Mouse (Mus musculus) liver, embryonic 18 days (tissue): ENCODE data around the gene Krtap4-2. TPM values are rescaled to one million over a fixed set of nuclear protein-coding genes. Genes with fewer than 3 reads are reported as not detected.

ENCODE experiments used
- polyA plus RNA-seq: library from polyadenylated mRNA; depleted of rRNA; stranded (reverse); fragments of >200 nt; gene quantifications from 2 replicates; pipeline ENCODE4 v1.2.3, GENCODE M21; 2012; rRNA removed

The Krtap4-2 gene
- not detected in 2 replicates for polyA plus RNA-seq

DNA sequence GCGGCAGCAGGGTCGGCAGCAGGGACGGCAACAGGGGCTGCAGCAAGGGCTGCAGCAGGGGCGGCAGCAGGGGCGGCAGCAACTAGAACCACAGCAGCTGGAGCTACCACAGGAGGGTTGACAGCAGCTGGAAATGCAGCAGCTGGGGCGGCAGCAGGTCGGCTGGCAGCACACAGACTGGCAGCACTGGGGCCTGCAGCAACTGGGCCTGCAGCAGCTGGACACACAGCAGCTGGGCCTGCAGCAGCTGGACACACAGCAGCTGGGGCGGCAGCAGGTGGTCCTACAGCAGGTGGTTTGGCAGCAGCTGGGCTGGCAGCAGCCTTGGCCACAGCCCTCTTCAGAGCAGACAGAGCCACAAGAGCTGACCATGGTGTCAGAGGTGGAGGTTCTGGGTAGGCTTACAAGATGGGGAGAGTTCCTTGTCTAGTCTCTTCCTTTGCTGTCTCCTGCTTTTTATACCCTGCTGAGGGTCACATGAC, at the start of gene Krtap4-2:
Gene Krtap4-2, minus strand, starts transcription at position 432 of the 482 bp plus-strand sequence.

DNA sequence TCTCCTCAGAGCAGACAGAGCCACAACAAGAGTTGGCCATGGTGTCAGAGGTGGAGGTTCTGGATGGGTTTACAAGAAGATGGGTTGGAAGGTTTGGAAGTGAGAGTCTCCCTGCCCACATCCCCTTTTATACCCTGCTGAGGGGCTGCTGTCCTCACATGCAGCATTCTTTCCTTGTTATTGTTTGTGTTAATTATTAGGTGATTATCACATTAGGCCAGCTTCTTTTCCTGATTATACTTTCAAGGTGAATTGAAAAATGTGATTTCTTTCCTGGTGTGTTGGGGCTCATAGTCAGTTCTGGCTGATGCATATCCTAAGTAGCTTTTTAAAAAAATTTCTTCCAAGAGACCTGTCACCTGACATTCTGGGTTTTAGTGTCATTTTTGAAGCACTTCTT, 31.0 kb upstream of the Krtap4-2 start, which contains the start of gene Krtap4-6:
Gene Krtap4-6, minus strand, starts transcription at position 101 of the 400 bp plus-strand sequence.

DNA sequence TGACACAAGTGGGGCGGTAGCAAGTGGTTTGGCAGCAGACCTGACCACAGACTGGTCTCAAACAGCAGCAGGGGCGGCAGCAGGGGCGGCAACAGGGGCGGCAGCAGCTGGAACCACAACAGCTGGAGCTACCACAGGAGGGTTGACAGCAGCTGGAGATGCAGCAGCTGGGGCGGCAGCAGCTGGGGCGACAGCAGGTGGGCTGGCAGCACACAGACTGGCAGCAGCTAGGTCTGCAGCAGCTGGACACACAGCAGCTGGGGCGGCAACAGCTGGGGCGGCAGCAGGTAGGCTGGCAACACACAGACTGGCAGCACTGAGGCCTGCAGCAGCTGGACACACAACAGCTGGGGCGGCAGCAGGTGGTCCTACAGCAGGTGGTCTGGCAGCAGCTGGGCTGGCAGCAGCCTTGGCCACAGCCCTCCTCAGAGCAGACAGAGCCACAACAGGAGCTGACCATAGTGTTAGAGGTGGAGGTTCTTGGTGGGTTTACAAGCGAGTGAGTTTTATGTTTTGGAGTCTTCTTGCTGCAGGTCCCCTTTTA, 23.7 kb upstream of the Krtap4-2 start, which contains the start of gene Gm11563:
Gene Gm11563, minus strand, starts transcription at position 494 of the 544 bp plus-strand sequence.

DNA sequence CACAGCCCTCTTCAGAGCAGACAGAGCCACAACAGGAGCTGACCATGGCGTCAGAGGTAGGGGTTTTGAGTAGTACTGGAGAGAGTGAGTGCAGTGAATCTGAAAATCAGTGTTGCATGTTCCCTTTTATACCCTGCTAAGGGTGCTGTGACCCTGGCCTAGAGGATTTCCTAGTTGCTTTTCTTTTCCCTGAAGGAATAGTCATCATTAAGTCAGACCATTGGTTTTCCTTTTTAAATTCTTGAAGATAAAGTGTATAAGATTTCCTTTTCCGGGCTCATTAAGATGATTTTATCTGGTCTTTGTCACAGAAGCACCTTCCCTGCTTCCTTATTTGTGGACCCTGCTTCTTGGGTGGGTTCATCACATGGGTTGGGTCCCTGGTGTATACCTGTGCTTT, 15.3 kb upstream of the Krtap4-2 start, which contains the start of gene Gm11555:
Gene Gm11555, minus strand, starts transcription at position 101 of the 400 bp plus-strand sequence.

DNA sequence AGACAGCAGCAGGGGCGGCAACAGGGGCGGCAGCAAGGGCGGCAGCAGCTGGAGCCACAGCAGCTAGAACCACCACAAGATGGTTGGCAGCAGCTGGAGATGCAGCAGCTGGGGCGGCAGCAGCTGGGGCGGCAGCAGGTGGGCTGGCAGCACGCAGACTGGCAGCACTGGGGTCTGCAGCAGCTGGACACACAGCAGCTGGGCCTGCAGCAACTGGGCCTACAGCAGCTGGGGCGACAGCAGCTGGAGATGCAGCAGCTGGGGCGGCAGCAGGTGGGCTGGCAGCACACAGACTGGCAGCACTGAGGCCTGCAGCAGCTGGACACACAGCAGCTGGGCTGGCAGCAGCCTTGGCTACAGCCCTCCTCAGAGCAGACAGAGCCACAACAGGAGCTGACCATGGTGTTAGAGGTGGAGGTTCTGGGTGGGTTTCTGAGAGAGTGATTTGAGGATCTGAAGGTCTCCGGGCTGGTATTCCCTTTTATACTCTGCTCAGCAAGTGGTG, 8.8 kb upstream of the Krtap4-2 start, which contains the start of gene Krtap4-7:
Gene Krtap4-7, minus strand, starts transcription at position 455 of the 505 bp plus-strand sequence.

DNA sequence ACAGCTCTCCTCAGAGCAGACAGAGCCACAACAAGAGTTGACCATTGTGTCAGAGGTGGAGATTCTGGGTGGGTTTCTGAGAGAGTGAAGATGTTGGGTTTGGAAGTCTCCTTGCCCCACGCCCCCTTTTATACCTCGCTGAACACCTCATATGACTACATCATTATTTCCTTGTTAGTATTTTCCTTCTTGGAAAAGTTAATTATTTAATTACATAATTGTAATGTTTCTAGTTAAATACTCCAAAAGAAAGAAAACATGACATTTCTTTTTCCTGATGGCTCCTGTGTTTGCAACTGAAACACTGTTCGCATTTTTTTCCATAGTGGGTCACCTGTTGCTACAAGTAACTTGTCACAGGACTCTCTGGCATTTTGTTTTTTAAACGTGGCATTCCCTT, 6.7 kb downstream of the Krtap4-2 start, which contains the start of gene Krtap4-1:
Gene Krtap4-1, minus strand, starts transcription at position 101 of the 400 bp plus-strand sequence.

DNA sequence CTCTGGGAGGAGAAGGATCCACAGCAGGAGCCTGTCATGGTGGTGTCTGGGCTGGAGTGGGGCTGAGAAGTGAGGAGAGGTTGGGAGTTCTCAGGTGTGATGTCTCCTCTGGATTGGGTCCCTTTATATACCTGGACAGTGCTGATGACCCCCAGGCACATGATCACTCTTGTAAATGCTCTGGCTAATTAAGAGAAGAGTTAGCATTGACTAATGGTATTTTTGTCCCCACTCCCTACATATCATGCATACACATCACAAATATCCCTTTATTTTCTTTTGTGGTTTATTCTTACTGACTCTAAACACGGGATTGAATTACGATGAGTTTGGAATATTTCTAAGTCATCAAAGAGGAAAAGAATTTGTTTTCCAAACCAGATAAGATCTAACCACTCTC, 14.5 kb downstream of the Krtap4-2 start, which contains the start of gene Gm11562:
Gene Gm11562, minus strand, starts transcription at position 101 of the 400 bp plus-strand sequence.

DNA sequence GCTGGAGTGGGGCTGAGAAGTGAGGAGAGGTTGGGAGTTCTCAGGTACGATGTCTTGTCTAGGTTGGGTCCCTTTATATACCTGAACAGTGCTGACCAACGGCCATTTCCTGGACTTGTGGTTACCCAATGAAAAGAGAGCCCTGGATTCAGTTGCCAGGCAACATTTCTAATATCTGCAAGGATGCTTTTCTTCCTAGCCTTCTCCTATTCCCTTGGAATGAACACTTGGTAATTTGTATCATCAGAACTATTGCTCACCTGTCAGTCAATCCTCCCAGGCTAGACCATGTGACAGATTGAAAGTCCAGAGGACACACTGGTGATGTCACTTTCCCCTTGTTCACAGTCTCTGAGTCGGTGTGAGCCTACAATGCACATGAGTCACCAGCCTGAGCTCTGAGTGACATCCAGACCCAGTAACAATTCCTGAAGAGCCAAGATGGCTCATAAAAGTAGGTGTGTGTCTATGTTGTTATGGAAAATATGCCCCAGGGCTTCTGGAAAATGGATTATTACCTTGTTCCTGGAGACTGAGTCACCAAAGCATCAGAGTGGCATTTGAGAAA, 20.0 kb downstream of the Krtap4-2 start, which contains the start of gene Krtap2-4:
Gene Krtap2-4, minus strand, starts transcription at position 51 of the 568 bp plus-strand sequence.

DNA sequence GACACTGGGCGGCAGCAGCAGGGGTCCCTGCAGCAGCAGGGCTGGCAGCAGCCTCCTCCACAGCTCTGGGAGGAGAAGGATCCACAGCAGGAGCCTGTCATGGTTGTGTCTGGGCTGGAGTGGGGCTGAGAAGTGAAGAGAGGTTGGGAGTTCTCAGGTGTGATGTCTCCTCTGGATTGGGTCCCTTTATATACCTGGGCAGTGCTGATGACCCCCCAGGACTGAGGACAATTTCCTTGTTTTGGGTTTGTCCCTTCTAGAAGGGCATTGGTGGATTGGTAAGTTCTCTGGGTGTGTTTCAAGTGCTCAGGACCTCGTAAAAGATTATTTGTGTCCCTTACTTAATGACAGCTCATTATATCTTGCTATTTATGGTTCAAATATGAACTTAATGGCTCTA, 24.8 kb downstream of the Krtap4-2 start, which contains the start of gene Gm11937:
Gene Gm11937, minus strand, starts transcription at position 101 of the 400 bp plus-strand sequence.

DNA sequence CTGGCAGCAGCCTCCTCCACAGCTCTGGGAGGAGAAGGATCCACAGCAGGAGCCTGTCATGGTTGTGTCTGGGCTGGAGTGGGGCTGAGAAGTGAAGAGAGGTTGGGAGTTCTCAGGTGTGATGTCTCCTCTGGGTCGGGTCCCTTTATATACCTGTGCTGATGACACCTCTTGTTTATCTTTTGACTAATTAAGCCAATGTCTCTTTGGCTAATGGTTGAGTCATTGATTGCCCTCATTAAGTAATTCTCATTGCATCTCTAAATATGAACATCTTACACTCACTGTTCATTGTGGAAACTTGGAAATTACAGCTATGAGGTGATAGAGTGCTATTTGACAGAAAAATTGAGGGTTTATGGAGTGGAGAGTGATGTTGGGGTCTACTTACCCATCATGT, 31.7 kb downstream of the Krtap4-2 start, which contains the start of gene Gm11938:
Gene Gm11938, minus strand, starts transcription at position 101 of the 400 bp plus-strand sequence.

DNA sequence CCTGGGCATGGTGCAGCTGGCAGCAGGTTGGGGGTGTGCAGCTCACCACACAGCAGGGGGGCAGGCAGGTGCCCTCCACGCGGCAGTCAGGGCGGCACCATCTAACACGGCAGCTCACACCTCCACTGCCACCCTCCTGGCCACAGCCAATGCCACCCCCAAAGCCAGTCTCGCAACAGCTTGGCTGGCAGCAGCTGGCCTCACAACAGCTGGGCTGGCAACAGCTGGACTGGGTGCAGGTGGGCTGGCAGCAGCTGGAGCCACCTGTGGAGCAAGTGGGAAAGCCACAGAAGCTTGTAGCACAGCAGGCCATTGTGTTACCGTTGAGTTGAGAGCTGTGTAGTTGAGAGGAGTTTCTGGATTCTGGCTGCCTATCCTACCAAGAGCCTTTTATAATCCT, 37.1 kb downstream of the Krtap4-2 start, which contains the start of gene Krtap9-3:
Gene Krtap9-3, minus strand, starts transcription at position 364 of the 400 bp plus-strand sequence.

DNA sequence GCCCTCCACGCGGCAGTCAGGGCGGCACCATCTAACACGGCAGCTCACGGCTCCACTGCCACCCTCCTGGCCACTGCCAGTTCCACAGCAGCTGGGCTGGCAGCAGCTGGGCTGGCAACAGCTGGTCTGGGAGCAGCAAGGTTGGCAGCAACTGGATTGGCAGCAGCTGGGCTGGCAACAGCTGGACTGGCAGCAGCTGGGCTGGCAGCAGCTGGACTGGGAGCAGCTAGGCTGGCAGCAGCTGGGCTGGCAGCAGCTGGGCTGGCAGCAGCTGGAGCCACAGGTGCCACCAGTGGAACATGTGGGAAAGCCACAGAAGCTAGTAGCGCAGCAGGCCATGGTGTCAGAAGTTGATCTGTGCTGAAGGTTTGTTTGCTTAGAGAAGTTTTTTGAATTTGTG, 43.9 kb downstream of the Krtap4-2 start, which contains the start of gene Krtap1-3:
Gene Krtap1-3, minus strand, starts transcription at position 359 of the 400 bp plus-strand sequence.

Other genes starting within 250 kb of the Krtap4-2 start
- 1.5 and 1.7 TPM in 2 replicates for gene Krt10, start 245.7 kb downstream of the Krtap4-2 start, polyA plus RNA-seq
- 0.05 TPM in 1 of 2 replicates, not detected in the other for gene Krt12, start 212.8 kb downstream of the Krtap4-2 start, polyA plus RNA-seq
- 12.1 and 18.7 TPM in 2 replicates for gene Krt20, start 196.9 kb downstream of the Krtap4-2 start, polyA plus RNA-seq
- 4.7 and 5.5 TPM in 2 replicates for gene Krt23, start 141.9 kb downstream of the Krtap4-2 start, polyA plus RNA-seq
- gene Krt39, start 113.7 kb downstream of the Krtap4-2 start, polyA plus RNA-seq = not detected in 2 replicates
- not detected in 2 replicates for gene Krt40, start 91.9 kb downstream of the Krtap4-2 start, polyA plus RNA-seq
- gene Krtap3-3, start 84.2 kb downstream of the Krtap4-2 start, polyA plus RNA-seq = not detected in 2 replicates
- not detected in 2 replicates for gene Krtap3-2, start 78.2 kb downstream of the Krtap4-2 start, polyA plus RNA-seq
- not detected in 2 replicates for gene Gm11939, start 75.6 kb downstream of the Krtap4-2 start, polyA plus RNA-seq
- not detected in 2 replicates for gene Krtap3-1, start 68.5 kb downstream of the Krtap4-2 start, polyA plus RNA-seq
- not detected in 2 replicates for gene Krtap1-5, start 54.1 kb downstream of the Krtap4-2 start, polyA plus RNA-seq
- gene Krtap1-4, start 51.4 kb downstream of the Krtap4-2 start, polyA plus RNA-seq = not detected in 2 replicates
- not detected in 2 replicates for gene Krtap1-3, start 43.7 kb downstream of the Krtap4-2 start, polyA plus RNA-seq
- gene Krtap9-3, start 37.0 kb downstream of the Krtap4-2 start, polyA plus RNA-seq = not detected in 2 replicates
- gene Gm11938, start 31.8 kb downstream of the Krtap4-2 start, polyA plus RNA-seq = not detected in 2 replicates
- gene Gm11937, start 24.9 kb downstream of the Krtap4-2 start, polyA plus RNA-seq = not detected in 2 replicates
- gene Krtap2-4, start 20.2 kb downstream of the Krtap4-2 start, polyA plus RNA-seq = not detected in 2 replicates
- not detected in 2 replicates for gene Gm11562, start 14.6 kb downstream of the Krtap4-2 start, polyA plus RNA-seq
- not detected in 2 replicates for gene Krtap4-1, start 6.8 kb downstream of the Krtap4-2 start, polyA plus RNA-seq
- not detected in 2 replicates for gene Krtap4-7, start 9.0 kb upstream of the Krtap4-2 start, polyA plus RNA-seq
- gene Gm11555, start 15.2 kb upstream of the Krtap4-2 start, polyA plus RNA-seq = not detected in 2 replicates
- not detected in 2 replicates for gene Gm11563, start 23.9 kb upstream of the Krtap4-2 start, polyA plus RNA-seq
- not detected in 2 replicates for gene Krtap4-6, start 30.9 kb upstream of the Krtap4-2 start, polyA plus RNA-seq
- not detected in 2 replicates for gene Gm14190, start 55.7 kb upstream of the Krtap4-2 start, polyA plus RNA-seq
- not detected in 2 replicates for gene Gm14180, start 99.2 kb upstream of the Krtap4-2 start, polyA plus RNA-seq
- gene Gm11595, start 137.8 kb upstream of the Krtap4-2 start, polyA plus RNA-seq = not detected in 2 replicates
- gene Krtap4-8, start 145.6 kb upstream of the Krtap4-2 start, polyA plus RNA-seq = not detected in 2 replicates
- gene Krtap4-9, start 150.1 kb upstream of the Krtap4-2 start, polyA plus RNA-seq = not detected in 2 replicates
- not detected in 2 replicates for gene Gm11596, start 158.4 kb upstream of the Krtap4-2 start, polyA plus RNA-seq
- not detected in 2 replicates for gene Gm11569, start 163.8 kb upstream of the Krtap4-2 start, polyA plus RNA-seq
- not detected in 2 replicates for gene Gm11554, start 169.4 kb upstream of the Krtap4-2 start, polyA plus RNA-seq
- gene Krtap4-13, start 174.8 kb upstream of the Krtap4-2 start, polyA plus RNA-seq = not detected in 2 replicates
- not detected in 2 replicates for gene Gm11564, start 180.6 kb upstream of the Krtap4-2 start, polyA plus RNA-seq
- not detected in 2 replicates for gene 2300003K06Rik, start 203.0 kb upstream of the Krtap4-2 start, polyA plus RNA-seq
- gene Krtap4-16, start 216.5 kb upstream of the Krtap4-2 start, polyA plus RNA-seq = not detected in 2 replicates
- gene Gm11568, start 222.8 kb upstream of the Krtap4-2 start, polyA plus RNA-seq = not detected in 2 replicates
- not detected in 2 replicates for gene Gm11559, start 229.4 kb upstream of the Krtap4-2 start, polyA plus RNA-seq
- gene Krtap9-1, start 238.3 kb upstream of the Krtap4-2 start, polyA plus RNA-seq = not detected in 2 replicates
- not detected in 2 replicates for gene Gm11567, start 244.1 kb upstream of the Krtap4-2 start, polyA plus RNA-seq